Mouse (Mus musculus): ENCODE data around the gene 4931422A03Rik.

GRCm38 (mm10) chr2:104035595-104035994 lies 7.4 kb upstream of the 4931422A03Rik start:
- TF ChIP-seq CTCF (IDR thresholded peaks at IDR 0.05; ENCODE audit: borderline replicate concordance, control insufficient read depth, extremely low read depth, insufficient read depth, low read length, poor library complexity) (no peak), POLR2A (IDR thresholded peaks at IDR 0.05; ENCODE audit: control insufficient read depth, extremely low read depth, insufficient read depth, low read length, poor library complexity) (no peak)
